Mouse (Mus musculus) midbrain, embryonic 12.5 days (tissue): ENCODE data around the gene Surf4. TPM values are rescaled to one million over a fixed set of nuclear protein-coding genes. Genes with fewer than 3 reads are reported as not detected.

ENCODE experiments used
- ATAC-seq: fragments of 200-750 bp; cut with Nextera tagmentation; 2 replicates; pipeline ENCODE4 v1.8.0; 2017; ENCODE audit warnings: low read depth, moderate TSS enrichment, moderate library complexity; ENCODE audit not compliant: low FRiP score
- H3K27ac ChIP-seq: fragments of 300-500 bp; sonication (generic); replicated peaks from 2 replicates; pipeline ENCODE4 v1.5.1; 2016; ENCODE audit warnings: mild to moderate bottlenecking
- H3K27me3 ChIP-seq: fragments of 300-500 bp; sonication (generic); 2 replicates; pipeline ENCODE4 v1.6.1; 2016; ENCODE audit warnings: mild to moderate bottlenecking
- H3K36me3 ChIP-seq: fragments of 300-500 bp; sonication (generic); 2 replicates; pipeline ENCODE4 v1.6.1; 2016
- H3K4me1 ChIP-seq: fragments of 300-500 bp; sonication (generic); 2 replicates; pipeline ENCODE4 v1.6.1; 2016
- H3K4me2 ChIP-seq: fragments of 300-500 bp; sonication (generic); replicated peaks from 2 replicates; pipeline ENCODE4 v1.6.1; 2016; ENCODE audit warnings: mild to moderate bottlenecking, moderate library complexity
- H3K4me3 ChIP-seq: fragments of 300-500 bp; sonication (generic); 2 replicates; pipeline ENCODE4 v1.5.1; 2016; ENCODE audit warnings: mild to moderate bottlenecking
- H3K9ac ChIP-seq: fragments of 300-500 bp; sonication (generic); replicated peaks from 2 replicates; pipeline ENCODE4 v1.6.1; 2016; ENCODE audit warnings: mild to moderate bottlenecking, moderate library complexity
- H3K9me3 ChIP-seq: fragments of 300-500 bp; sonication (generic); 2 replicates; pipeline ENCODE4 v1.6.1; 2016; ENCODE audit warnings: mild to moderate bottlenecking
- WGBS: fragments of 180-500 bp; shearing (Covaris S2); methylation state at CpG from one replicate; pipeline ENCODE4 v1.1.7; 2016; 5-methylcytosine and 5-hydroxymethylcytosine counted together
- polyA plus RNA-seq: library from polyadenylated mRNA; unstranded; fragments of >200 nt; fragmentation: Nextera tagmentation; extraction: Ambion mirVana; gene quantifications from 2 replicates; pipeline ENCODE4 v1.2.1, GENCODE M21; 2016

Gene Surf4
- polyA plus RNA-seq, 1 experiment from 2014 or later = 132 TPM

DNA sequence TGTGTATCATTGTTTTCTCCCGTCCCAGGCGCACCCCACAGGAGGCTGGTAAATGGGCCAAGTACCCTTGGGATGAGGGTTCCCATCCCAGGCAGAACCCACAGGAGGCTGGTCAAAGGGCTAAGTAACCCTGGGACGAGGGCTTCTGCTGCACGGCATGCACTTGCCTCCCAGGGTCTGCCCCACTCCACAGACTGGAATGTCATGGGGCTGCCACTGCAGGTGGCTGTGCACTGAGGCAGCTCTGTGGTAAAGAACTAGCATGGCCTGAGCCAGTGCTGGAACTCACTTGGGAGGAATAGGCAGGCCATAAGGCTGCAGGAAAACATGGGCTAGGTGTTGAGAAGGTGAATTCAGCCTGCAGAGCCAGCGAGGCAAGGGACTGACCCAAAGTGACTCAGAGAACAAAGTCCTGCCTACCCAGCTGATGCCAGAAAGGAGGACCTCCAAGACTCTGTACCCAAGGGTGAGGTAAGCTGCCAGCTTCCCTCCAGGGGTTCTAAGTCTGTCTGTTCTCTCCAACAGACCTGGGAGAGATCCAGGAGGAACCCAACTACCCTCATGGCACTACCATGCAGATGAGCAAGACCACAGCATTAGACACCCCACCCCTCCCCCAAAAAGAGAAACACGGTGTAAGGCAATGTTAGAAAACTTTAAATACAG lies 13.4 kb downstream of the Surf4 start:
- Histone ChIP-seq H3K9ac (no peak overlapping the region), H3K4me3 (no peak overlapping the region), H3K9me3 (no peaks in the 10 kb centered on the region), H3K4me2 (no peak overlapping the region), H3K36me3 (peaks cover 74% of the 10 kb centered on the region), H3K27me3 (no peaks in the 10 kb centered on the region), H3K4me1 (peaks cover 20% of the 10 kb centered on the region), H3K27ac (no peak overlapping the region)
- no peak for ATAC-seq
- 83% methylated on average over 6 of the region's 6 CpGs for WGBS

DNA sequence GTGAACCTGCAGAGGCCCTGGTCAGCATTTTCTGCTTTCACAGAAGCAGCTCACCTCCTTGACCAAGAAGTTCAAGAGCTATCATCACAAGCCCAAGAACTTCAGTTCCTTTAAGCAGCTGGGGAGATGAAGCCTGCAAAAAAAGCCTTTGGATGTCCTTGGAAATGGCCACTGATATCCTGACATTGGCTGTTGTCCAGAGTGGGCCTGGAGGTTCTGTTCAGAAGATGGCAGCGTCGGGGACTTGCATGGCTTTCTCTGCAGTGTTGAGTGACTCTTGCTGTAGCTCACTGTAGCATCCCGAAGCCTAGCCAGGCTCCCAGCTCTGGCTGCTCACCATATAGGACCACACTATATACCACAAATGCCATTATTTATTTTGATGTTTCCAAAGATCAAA lies 14.0 kb downstream of the Surf4 start:
- Histone ChIP-seq H3K4me1 (peaks cover 26% of the 10 kb centered on the region), H3K4me3 (no peak overlapping the region), H3K27ac (no peak overlapping the region), H3K4me2 (no peak overlapping the region), H3K9me3 (no peaks in the 10 kb centered on the region), H3K9ac (no peak overlapping the region), H3K27me3 (no peaks in the 10 kb centered on the region), H3K36me3 (peaks cover 68% of the 10 kb centered on the region)
- no peak for ATAC-seq
- 87% methylated on average over 3 of the region's 3 CpGs for WGBS

DNA sequence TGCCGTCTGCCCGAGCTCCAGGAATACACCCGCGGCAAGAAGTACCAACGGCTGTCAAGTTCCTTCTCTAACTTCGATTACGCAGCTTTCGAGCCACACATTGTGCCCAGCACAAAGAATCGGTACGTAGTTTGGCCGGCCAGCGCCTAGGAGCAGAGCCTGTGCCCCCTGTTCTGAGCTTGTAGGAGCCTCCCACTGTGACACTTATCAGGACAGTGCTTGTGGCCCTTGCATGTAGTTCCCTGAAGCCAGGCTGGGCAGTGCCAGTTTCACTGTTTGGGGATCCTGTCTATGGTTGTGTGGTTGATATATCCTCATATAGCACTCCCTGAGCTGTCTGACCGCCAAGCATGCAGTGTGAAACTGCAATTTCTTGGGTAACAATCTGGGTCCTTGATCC lies 17.0 kb downstream of the Surf4 start:
- Histone ChIP-seq H3K27me3 (no peaks in the 10 kb centered on the region), H3K9ac (peak overlapping the region; percentile 76), H3K4me3 (peak overlapping the region; percentile 74), H3K4me2 (peak overlapping the region; percentile 90), H3K27ac (peak overlapping the region; percentile 62), H3K36me3 (peaks cover 68% of the 10 kb centered on the region), H3K9me3 (no peaks in the 10 kb centered on the region), H3K4me1 (peaks cover 40% of the 10 kb centered on the region)
- ATAC-seq = no peak
- WGBS = 3% methylated on average over 13 of the region's 13 CpGs

DNA sequence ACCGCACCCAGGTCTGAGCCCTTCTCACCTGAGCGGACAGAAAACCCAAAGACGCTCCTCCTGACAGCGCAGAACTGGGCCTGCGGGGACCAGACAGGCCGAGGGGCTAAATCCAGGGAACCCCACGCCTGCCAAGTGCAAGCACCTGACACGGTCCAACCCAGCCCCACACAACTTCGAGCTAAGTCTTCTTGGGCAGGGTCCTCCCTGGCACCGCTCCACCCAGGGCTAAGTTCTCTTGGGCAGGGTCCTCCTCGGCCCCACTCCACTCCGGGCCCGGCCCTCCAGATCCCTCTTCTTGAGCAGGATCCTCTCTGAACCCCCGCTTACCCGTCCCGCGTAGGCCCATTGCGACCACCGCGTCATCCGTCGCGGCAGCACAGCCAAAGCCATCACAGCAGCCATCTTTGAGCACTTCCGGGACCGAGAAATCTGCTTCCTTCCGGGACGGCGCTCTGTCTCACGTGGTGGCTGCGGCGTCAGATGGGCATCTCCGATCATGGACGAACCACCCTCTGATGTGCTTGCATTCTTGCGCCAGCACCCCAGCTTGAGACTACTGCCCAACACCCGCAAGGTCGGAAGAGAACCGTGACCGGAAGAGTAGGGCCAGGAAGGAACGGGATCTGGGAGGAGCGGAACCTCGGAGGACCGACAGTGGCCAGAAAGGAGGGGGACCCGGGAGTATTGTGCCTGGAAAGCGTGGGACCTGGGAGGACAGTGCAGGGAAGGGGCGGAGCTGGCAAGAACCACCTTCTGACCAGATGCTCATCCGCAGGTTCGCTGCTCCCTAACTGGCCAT lies 17.6 kb downstream of the Surf4 start, which contains the start of the genes Surf2 and Surf1:
Gene Surf2, plus strand, starts transcription at position 441 of the 802 bp plus-strand sequence.
Gene Surf1, minus strand, starts transcription at position 604 of the 802 bp plus-strand sequence.
- 2% methylated on average over 47 of the region's 47 CpGs for WGBS
- Histone ChIP-seq H3K27me3 (no peaks in the 10 kb centered on the region), H3K36me3 (peaks cover 66% of the 10 kb centered on the region), H3K4me2 (peak within 1 kb of the TSS; percentile 90), H3K4me3 (peak within 1 kb of the TSS; percentile 74), H3K9me3 (no peaks in the 10 kb centered on the region), H3K4me1 (peaks cover 43% of the 10 kb centered on the region), H3K27ac (peak within 1 kb of the TSS; percentile 62), H3K9ac (peak within 1 kb of the TSS; percentile 76)
- ATAC-seq = peak; percentile 72

DNA sequence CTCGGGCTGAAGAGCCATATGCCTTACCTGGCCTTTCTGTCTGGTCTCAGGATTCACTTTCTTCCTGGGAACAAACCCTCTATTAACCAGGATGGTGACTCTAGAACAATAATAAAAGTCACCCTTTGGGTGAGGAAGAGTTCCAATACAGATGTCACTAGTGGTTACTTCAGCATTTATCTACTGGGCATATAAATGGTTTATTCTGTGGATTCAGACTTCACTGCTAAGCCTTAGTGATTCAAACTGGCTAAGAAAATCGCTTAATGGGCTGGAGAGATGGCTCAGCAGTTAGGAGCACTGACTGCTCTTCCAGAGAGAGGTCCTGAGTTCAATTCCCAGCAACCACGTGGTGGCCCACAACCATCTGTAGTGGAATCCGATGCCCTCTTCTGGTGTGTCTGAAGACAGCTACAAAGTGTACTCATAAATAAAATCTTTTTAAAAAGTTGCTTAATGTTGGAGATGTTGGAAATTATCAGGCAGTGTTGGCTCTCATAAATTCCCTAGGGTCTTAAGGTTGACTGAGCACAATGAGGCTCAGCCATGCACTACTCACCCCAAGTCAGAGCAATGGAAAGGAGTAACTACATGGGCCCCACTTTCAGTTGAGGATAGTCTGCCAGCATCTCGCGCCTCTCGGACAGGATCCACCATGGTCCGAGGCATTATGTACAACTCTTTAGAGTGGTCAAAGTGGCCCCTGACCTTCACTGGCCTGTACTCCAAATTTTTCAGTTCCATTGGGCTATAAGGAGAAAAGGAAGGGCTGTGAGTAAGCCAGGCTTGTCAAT lies 19.4 kb downstream of the Surf4 start:
- ATAC-seq = no peak
- Histone ChIP-seq H3K4me1 (peaks cover 50% of the 10 kb centered on the region), H3K27me3 (no peaks in the 10 kb centered on the region), H3K4me2 (peak overlapping the region; percentile 90; the same call in 1 of the 2 replicates), H3K4me3 (no peak overlapping the region), H3K9ac (no peak overlapping the region), H3K9me3 (no peaks in the 10 kb centered on the region), H3K36me3 (peaks cover 48% of the 10 kb centered on the region), H3K27ac (no peak overlapping the region)
- 68% methylated on average over 8 of the region's 8 CpGs for WGBS

DNA sequence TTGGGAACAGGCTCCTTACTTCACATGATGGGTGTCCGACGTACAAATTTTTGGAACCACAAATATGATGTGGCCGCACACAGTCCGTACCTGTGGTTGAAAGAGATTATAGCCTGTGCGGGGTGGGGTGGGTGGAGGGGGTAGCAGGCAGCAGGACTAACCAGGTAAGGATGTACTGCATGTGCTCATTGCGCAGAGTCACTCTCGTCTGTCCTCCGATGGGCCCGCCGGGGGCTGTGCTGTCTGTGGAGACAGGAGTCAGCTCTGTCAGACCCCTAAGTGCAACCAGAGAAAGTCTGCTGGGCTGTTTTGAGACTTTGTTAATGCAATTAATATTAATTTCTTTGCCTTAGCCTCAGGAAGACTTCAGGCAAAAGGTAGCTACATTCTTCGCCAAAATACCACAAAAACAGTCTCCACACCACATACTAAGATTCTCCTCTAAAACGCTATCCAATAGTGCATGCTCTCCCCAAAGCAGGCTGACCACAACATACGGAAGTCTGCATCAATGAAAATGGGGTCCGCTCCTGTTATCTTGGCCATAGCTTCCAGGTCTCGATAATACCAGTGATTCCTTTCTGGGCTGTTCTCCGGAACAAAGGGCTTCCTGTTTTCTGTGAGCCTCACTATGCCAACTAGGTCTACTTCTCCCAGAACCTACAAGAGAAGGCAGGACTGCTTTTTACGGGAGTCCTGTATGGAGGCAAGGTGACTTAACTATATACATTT lies 20.1 kb downstream of the Surf4 start:
- Histone ChIP-seq H3K4me2 (no peak overlapping the region), H3K27ac (no peak overlapping the region), H3K9ac (no peak overlapping the region), H3K9me3 (no peaks in the 10 kb centered on the region), H3K4me3 (no peak overlapping the region), H3K27me3 (no peaks in the 10 kb centered on the region), H3K36me3 (peaks cover 40% of the 10 kb centered on the region), H3K4me1 (peaks cover 57% of the 10 kb centered on the region)
- 90% methylated on average over 17 of the region's 17 CpGs for WGBS
- ATAC-seq = no peak

DNA sequence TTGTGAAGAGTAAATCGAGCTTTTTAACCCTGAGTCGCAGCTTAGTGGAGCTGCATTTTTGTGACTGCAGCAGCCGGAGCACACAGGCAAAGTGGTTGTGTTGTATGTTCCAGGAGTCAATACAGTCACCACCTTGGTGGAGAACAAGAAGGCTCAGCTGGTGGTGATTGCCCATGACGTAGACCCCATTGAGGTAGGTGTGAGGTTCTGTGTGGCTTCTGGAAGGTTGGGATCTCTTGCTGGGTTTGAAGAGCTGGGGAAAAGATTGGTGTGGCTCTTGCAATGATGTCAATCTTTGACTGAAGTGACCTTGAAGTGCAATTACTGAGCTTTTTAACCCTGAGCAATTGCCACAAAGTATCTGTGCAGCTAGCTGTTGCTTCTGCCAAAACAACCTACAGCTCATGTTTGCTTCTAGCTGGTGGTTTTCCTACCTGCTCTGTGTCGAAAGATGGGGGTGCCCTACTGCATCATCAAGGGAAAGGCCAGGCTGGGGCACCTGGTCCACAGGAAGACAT lies 21.4 kb downstream of the Surf4 start:
- Histone ChIP-seq H3K36me3 (peaks cover 42% of the 10 kb centered on the region), H3K27me3 (no peaks in the 10 kb centered on the region), H3K4me3 (peak overlapping the region; percentile 89), H3K4me2 (peak overlapping the region; percentile 100), H3K4me1 (peaks cover 64% of the 10 kb centered on the region), H3K9me3 (no peaks in the 10 kb centered on the region), H3K9ac (peak overlapping the region; percentile 98), H3K27ac (no peak overlapping the region)
- WGBS = 76% methylated on average over 5 of the region's 5 CpGs
- ATAC-seq = no peak

DNA sequence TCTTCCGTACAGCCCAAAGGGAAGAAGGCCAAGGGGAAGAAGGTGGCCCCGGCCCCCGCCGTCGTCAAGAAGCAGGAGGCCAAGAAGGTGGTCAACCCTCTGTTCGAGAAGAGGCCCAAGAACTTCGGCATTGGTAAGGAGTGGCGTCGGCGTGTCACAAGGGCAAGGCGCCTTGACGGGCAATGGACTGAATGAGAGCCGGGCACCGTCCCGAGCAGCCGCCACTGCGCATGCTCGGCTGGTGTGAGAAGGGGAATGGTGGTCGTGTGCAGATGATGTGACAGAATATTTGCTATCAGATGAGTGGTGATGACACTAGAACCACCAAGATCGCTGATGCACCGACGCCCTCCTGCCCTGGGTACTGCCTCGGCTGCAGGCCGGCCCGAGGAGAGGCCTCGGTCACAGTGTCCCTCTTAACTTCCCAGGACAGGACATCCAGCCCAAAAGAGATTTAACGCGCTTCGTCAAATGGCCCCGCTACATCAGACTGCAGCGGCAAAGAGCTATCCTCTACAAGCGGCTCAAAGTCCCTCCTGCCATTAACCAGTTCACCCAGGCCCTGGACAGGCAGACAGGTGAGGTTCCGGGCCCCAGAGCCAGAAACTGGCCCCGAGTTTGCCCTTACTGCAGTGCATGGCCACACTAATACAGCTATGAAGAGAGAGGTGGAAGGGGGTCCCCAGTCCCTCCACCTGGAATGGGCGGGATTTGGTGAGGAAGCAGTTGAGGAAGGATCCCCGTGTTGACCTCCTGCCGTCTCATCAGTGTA lies 22.5 kb downstream of the Surf4 start:
- peaks cover 52% of the 10 kb centered on the region for H3K36me3 ChIP-seq

DNA sequence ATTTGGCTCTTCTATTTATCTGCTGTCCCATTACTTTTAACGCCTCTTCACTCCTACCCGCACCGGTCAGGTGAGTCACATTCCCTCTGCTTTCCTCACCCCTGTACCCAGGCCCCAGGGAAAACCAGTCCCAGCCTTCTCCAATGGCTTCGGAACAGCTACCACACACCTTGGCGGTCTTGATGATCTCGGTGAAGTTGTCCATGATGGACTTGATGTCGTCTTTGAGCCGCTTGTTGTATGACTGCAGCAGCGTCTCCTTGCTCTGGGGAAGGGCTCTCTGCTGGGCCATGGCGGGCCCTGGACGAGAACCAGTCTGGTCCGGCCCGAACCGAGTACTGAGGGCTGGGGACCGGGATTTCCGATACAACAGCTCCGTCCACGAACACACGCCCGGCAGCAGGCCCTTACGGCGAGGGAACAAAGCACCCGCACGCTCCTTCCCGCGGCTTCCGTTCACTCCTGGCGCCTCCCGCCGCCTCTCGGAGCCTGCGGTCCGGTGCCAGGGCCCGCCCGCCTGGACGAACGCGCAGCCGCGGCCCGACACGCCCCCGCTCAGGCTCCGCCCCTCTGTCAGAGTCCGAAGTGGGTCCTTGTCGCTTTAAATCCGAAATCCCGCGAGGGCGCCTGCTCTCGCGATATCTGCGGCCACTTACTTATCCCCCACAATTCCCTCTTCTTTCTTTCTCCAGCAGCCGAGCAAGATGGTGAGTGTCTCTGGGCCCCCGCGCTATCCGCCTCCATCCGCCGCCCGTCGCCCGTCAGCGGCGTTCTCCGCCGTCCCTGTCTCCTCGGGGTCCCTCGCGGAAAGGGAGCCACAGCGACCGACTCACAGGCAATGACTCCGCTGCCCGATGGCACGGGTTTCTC lies 23.4 kb downstream of the Surf4 start, which contains the start of the genes Med22 and Rpl7a:
Gene Med22, minus strand, starts transcription at position 554 of the 870 bp plus-strand sequence.
Gene Rpl7a, plus strand, starts transcription at position 641 of the 870 bp plus-strand sequence.
- peak within 1 kb of the TSS; percentile 89 for H3K4me3 ChIP-seq
- H3K27me3 ChIP-seq = no peaks in the 10 kb centered on the region
- peaks cover 50% of the 10 kb centered on the region for H3K4me1 ChIP-seq
- peak within 1 kb of the TSS; percentile 95 for H3K27ac ChIP-seq
- WGBS = under 1% methylated on average over 74 of the region's 74 CpGs
- peak within 1 kb of the TSS; percentile 100 for H3K4me2 ChIP-seq
- H3K36me3 ChIP-seq = peaks cover 60% of the 10 kb centered on the region
- peak; percentile 90 for ATAC-seq
- H3K9ac ChIP-seq = peak within 1 kb of the TSS; percentile 98
- no peaks in the 10 kb centered on the region for H3K9me3 ChIP-seq

More for the DNA sequence above, 22.5 kb downstream of the Surf4 start:
- H3K9ac ChIP-seq = peak overlapping the region; percentile 98
- H3K9me3 ChIP-seq = no peaks in the 10 kb centered on the region
- under 1% methylated on average over 37 of the region's 37 CpGs for WGBS
- no peaks in the 10 kb centered on the region for H3K27me3 ChIP-seq
- peak; percentile 41 for ATAC-seq
- peak overlapping the region; percentile 89 for H3K4me3 ChIP-seq
- H3K4me2 ChIP-seq = peak overlapping the region; percentile 100
- peak overlapping the region; percentile 95 for H3K27ac ChIP-seq
- peaks cover 56% of the 10 kb centered on the region for H3K4me1 ChIP-seq

DNA sequence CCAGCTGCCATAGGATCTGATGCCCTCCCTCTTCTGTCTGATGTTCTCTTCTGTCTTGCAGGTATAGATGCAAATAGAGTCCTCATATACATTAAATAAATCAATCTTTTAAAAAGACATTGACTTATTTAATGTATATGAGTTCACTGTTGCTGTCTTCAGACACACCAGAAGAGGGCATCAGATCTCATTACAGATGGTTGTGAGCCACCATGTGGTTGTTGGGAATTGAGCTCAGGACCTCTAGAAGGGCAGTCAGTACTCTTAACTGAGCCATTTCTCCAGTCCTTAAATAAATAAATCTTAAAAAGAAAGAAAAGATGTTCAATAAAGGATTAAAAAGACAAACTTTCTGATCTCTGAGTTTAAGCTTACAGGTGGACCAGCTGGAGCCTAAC lies 24.3 kb downstream of the Surf4 start:
- H3K27ac ChIP-seq = 0 out of 2 replicates have a peak overlapping the region, but pooled peaks have one; percentile 95
- no peak for ATAC-seq
- H3K4me3 ChIP-seq = peak overlapping the region; percentile 89
- no peaks in the 10 kb centered on the region for H3K9me3 ChIP-seq
- H3K9ac ChIP-seq = peak overlapping the region; percentile 84
- peaks cover 41% of the 10 kb centered on the region for H3K4me1 ChIP-seq
- peak overlapping the region; percentile 72 for H3K4me2 ChIP-seq
- no peaks in the 10 kb centered on the region for H3K27me3 ChIP-seq
- peaks cover 65% of the 10 kb centered on the region for H3K36me3 ChIP-seq
